14 mouse cellular contexts compared by ENCODE assay signal in the genomic region with DNA sequence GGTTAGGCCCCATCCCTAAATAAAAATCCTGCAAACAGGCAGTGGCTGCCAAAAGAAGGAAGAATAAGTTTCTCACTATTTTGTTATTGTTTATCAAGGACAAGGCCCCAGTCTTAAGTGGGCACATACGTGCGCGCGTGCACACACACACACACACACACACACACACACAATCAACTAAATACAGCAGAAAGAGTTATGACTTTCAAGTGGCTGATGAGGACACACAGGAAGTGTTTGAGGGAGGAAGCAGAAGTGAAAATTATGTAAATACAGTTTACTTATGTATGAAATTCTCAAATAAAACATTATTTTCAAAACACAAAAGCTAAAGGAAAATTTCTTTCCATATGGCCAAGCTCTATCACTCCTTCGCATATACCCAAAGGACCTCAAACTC.
"Had no signal": no experiment of that assay in that cellular context is flagged by ENCODE, and none has a peak within 500 bp of the region (broad histone marks: within the 10 kb centered on the region; RNA-seq: fewer than 3 reads in every experiment).

No protein-coding gene starts in this region.

- DNase-seq: lung, adult 18-20 months; lung, embryonic 14.5 days; lung, postnatal 10 days; lung, postnatal 4 days; midbrain, embryonic 14.5 days; retina, postnatal 1 day; right cerebral cortex, adult 18-20 months; right cerebral cortex, postnatal 25 days; right cerebral cortex, postnatal 4 days; spleen, adult 18-20 months; thymus, adult 18-20 months; thymus, postnatal 25 days; thymus, postnatal 4 days had no signal

- ATAC-seq: midbrain, embryonic 16.5 days had no signal
